Mouse (Mus musculus) activated CD4-positive, CD25-positive, alpha-beta regulatory T cell, adult 4 months (primary cell): ENCODE results near the gene Taf4. TPM values are rescaled to one million over a fixed set of nuclear protein-coding genes. Genes with fewer than 3 reads are reported as not detected.
A peak's percentile ranks its signal among the peaks of the same experiment; 100 is the strongest.

Experiments
- ATAC-seq: one replicate; pipeline ENCODE4 v1.8.0; 2017
- polyA plus RNA-seq, 2 experiments: library from polyadenylated mRNA; unstranded; fragments of 100-300 nt; shearing (Covaris generic); gene quantifications; one replicate each; pipeline ENCODE4 v1.2.1; 2017

The Taf4 gene
- polyA plus RNA-seq, 2 experiments from 2014 or later, result 4.5 to 6.5 TPM

DNA sequence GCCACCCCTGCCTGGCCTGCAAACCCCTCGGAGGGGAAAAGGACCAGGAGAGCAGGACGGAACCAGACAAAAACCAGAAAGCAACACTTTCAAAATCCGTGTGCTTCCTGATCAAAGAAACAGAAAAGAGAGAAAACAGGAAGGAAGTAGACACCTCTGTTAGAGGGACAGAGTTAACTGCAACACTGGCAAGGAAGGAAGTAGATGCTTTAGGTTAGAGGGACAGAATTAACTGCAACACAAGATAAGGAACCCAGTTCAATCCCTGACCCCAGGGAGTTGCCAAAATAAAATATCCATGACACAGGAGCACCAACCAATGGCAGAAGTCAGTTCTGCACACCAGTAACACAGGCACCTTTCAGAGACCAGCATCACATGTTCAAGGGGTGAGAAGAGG is 42.3 kb downstream of the Taf4 start:
- no peak for ATAC-seq

DNA sequence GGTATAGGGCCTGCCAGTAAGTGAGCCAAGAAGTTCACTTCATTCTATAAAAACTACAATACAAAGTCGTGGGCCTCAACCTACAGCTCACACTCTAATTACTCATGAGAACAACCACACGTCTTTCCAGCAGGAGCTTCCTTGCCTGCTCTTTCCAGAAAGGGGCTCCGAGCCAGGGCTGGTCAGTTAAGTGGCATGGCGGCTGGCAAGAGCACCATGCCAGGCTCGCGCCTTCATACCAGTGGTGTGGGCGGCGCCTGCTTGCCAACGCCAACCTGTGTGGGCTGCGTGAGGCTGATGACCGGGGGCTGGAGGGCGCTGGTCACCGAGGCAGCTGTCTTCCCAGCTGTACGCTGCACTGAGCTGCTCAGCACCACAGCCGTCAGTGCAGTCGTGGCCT is 44.7 kb downstream of the Taf4 start:
- ATAC-seq, result no peak

DNA sequence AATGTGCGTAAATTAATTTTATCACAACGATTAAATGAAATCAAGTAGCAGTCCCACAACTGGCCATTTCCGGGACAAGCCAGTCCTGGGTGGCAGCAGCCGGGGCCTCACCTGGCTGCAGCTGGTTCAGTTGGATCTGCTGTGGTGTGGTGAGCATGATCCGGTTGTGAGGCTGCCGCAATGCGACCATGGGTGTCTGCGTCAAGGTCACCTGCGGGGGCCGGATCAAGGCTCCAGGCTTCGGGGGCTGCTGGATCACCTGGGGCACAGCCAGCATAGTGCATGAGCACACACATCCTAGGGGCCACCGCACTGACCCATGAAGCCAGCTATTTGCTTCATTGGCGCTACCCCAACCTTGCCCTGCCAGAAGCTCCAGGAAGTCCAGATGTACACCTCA is 47.3 kb downstream of the Taf4 start:
- no peak for ATAC-seq

DNA sequence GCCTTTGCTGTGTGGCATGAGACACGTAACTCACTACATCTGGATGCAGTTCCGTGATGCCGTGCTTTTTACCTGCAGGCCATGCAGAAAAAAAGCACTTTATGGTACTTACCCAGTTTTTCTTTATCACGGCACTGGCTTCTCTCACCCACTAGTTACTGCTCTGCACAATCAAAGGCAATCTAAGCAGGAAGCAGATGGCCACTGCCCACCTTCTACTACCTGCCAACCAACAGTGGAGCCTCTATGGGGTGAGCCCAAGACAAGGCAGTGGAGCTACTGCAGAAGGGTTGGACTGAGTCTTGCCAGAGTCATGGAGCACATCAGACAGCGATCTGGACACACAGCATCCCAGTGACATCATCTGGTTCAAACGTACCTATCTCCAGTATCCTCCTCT is 52.4 kb downstream of the Taf4 start:
- no peak for ATAC-seq

DNA sequence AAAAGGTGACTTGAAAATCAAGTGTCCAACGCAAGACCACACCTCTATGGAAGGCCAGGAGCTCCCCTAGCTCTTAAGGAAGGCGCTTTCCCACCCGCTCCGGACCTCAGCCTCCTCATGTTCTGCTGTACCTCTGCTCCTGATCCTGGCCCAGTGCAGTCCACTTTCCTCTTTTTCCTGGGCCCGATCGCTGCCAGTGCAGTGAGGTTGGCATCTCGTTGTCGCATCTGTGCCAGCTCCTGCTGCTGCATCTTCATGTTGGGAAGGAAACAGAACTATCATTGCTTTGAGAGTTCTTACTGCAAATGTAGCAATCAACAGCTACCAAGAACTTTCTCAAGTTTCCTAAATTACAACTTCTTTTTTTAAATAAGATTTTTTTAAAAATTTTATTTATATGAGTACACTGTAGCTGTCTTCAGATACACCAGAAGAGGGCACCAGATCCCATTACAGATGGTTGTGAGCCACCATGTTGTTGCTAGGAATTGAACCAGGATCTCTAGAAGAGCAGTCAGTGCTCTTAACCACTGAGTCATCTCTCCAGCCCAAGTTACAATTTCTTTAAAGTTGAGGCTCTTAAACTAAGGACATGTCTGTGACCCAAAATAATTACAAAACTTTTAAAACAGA is 55.3 kb downstream of the Taf4 start:
- no peak for ATAC-seq

DNA sequence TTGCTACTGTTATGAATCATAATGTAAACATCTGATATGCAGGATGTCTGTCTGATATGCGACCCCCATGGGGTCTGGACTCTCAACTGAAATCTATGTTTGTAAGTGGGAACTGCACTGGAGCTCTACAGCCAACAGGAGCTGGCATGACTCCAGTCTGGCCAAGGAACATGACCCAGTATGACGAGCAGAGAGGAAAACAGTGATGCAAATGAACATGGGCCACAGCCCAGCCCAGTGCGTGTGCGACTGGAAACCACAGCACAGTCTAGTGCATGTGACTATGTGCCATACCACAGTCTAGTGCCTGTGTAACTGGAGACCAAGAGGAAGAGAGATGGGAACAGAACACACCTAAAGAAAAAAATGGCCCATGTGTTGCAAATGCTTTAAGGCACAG is 56.4 kb downstream of the Taf4 start:
- no peak for ATAC-seq

DNA sequence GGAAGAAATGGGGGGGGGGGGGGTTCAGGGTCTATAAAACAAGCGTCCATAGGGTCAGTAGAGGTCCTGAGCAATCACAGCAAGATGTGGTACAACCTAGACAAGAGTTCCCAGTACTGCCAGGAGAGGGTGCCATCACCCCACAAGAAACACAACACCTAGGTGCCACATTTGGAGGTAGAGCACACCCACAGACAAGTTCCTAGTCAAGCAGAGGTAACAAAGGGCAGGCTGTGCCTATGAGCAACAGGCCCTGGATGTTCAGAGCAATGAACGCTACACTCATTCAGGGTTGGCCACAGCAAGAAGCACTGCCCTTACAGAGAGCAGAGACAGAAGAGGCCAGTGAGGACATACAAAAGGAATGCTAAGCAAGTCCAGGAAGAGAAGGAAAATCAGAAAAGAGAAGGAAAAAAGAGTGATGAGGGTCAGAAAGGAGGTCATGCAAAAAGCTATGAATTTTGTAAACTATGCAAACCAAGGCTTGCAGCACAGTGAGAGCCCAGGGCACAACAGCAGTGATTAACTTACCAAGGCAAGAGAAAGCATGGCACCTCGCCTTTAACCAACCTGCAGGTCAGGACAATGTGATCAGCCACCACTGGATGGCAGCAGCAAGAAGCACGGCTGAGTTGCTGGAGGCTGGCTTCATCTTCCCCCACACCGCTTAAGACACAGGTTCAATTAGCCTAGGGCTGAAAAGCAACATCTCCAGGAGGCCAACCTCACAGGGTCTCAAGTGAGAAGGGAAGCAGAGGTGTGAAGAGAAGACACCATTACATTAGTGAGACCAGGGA is 59.4 kb downstream of the Taf4 start:
- ATAC-seq, result peak; percentile 86

DNA sequence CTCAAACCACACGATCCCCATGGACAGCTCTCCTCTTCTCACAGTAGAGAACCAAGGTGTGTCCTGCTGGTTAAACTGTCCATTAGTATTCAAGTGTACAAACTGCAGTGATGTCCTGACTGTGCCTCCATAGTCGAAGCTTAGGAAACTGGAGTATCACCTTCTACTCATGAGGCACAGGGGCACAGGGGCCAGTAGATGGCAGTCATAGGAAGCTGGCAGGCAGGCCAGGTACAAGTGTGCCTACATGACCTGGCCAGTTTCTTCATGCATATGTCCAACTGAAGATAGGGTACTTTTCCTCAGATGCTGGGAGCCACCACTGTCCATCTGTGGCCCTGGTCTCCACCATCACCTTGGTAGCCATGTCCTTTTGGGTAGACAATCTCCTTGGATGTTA is 62.2 kb downstream of the Taf4 start:
- no peak for ATAC-seq

DNA sequence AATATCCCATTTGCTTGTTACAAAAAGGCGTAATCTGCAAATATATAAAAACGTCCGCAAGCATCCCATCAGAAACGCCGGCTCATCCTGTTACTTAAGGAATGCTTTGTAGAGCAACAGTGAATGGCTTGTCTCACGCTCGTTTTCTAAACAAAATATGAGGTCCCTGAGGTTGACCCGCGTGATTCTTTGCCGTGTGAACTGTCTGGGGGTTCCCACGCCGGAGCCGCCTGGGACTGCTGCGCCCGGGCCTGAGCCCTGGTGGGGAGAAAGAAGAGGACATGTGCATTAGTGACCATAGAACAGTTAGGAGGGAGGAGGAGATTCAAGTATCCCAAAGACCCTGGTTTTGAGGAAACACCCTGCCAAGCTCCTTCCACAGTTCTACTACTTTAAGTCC is 63.1 kb downstream of the Taf4 start:
- ATAC-seq, result no peak

DNA sequence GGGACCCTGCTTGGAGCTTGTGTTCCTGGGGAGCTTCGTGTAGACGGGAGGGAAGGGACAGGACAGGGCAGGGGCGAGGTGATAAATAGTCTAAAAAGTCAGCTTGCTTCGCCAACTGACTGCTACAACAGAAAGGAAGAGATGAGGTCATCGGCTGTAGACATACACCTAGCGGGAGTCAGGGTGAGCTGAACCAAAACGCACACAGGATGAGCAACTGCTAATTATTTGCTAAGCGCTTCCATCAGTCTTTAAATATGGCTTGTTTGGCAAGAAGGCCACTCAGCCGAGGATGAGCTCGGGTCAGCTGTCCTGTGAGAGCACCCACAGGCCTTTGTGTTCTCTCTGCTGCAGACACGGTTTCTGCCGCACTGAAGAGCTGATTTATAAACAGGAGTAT is 63.5 kb downstream of the Taf4 start:
- ATAC-seq, result no peak

DNA sequence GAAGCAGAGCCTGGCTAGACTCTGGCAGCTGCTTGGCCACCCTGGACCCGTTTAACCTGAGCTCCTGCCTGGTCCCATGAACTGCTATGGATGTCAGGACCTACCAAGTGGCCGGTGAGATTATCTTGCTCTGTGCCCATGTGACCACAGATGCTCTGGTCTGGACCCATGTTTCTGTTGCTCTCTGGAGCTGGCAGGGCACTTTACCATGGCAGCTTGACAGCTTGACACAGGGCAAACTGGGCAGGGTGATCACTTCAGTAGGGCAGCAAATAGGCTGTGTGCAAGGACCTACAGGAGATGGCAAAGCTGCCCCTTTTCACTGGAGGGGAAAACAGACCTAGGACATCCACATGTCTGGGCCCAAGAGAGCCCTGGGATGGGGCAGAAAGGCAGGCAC is 79.5 kb downstream of the Taf4 start:
- ATAC-seq, result no peak

DNA sequence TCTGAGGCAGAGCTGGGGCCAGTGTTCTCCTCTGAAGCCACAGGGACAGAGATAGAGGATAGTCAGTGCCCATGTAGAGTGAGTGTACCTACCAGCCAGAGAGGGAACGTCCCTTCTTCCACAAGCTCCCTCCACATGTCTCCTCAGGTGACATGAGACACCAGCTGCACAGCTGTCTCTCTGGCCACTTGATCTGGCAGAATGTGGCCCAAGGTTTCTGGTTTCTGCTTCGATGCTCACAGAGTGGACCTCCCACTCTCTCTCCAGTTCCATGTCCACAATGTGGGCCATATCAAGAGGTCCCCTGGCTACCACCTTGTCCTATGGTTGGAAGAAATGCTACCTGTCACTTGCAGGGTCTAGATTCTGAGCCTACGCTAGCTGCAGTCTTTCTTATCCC is 85.4 kb downstream of the Taf4 start:
- ATAC-seq, result no peak

DNA sequence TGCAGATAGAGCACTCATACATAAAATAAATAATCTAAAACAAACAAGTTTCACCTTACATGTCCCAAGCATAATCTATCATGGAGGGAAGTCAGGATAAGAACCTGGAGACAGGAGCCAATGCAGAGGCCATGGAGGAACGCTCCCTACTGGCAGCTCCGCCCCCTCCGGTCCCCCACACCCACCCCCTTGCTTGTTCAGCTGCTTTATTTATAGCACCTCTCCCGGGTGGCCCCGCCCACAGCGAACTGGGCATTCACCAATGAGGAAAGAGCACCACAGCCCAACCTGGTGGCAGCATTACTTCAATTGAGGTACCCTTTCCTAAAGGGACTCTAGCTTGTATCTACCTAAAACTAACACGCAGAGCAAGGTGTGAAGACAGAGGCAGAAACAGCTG is 91.9 kb downstream of the Taf4 start:
- ATAC-seq, result no peak

DNA sequence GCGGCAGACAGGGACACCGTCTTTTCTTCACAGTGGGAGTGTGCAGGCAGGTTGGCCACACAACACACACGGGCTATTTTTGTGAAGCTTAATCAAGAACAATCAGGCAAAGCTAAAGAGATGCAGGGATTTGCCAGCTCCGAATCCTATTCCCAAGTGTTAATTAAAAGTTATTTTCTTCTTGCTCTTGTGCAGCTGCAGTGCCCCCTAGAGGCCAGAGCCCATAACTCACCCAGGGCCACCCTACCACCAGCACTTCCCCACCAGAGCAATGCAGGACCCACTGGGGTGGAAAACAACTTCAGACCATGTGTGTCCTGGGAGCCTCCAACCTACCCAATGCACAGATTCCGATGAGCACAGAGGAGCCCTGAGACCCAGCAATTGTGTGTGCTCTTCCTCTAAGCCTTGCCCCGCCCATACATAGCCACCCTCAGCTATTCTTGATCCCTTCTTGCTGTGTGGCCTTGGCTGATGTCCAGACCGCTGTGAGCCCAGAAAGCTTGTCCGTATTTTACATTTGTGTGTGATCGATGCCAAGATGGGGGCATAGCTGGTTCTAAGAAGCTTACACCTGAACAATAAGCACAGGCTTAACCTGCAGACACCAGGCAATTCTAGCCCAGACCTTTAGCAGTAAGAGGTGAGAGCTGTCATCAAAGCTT is 98.8 kb downstream of the Taf4 start:
- ATAC-seq, result no peak

DNA sequence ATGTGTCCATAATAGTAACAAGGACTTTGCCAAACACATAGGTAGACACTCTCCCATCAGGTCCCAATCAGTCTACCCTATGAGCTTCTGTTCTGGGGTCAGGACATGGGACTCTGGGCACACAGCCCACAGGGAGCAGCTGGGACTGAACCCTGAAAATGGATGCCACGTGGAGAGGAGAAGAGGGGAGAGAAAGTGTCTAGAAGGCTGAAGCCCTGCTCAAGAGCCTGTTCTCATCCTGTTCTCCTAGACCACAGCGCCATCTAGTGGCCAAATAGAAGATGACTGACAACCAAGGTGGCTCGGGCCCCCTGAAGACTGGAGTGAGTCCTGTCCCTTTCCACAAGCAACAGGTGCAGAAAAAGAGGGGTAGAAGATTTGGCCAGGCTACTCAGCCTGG is 101.3 kb downstream of the Taf4 start:
- no peak for ATAC-seq

DNA sequence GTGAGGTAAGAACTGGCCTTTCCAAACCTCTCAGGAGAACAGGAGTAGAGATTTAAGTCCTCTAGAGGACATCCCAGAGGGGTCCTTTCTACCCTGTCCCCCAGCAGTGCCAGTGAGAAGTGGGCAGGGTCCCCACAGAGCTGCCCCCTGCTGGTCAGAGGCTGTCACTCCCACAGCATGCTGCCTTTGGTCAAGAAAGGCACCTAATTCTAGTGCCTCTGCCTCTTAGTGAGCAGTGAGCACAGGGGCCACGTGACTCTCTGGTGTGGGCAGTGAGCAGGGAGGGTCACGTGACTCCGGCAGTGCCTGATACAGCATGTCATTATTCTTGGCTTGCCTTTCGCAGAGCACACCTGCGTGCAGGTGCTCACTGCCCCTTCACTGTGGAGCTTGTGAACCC is 103.1 kb downstream of the Taf4 start:
- ATAC-seq, result no peak

DNA sequence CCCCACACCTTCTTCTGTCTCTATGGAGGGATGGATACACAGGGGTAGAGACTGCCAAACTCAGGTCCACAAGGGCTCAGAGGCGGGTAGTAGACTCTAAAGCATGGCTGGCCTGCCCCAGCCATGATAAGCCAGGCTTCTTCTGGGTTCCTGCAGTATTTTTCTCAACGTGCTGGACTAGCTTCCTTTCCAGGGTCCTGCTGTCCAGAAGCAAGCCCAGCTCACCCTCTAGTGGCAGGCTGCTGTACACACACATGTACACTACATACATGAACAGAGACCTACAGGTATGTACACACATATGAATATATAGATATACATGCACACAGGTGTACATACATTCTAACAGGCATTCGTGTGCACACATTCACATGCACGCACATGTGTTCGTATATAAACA is 103.7 kb downstream of the Taf4 start:
- ATAC-seq, result no peak

DNA sequence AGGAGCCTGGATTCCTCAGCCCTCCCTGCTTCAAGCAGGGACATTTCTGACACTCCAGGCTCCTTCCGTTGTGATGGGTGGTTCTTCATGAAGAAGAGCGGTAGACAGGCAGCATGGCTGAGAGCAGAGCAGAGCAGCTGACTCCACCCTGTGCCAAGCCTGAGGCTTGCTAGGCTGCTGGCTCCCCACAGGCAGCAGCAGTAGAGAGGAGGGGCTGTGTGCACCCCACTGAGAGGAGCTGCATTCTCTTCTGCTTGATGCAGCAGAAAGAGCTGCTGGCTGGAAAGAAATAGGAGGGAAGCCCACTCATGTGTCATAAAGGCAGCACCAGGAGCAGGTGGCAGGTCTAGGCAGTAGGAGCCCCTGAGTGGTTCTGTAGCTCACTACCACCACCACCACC is 106.6 kb downstream of the Taf4 start:
- no peak for ATAC-seq

DNA sequence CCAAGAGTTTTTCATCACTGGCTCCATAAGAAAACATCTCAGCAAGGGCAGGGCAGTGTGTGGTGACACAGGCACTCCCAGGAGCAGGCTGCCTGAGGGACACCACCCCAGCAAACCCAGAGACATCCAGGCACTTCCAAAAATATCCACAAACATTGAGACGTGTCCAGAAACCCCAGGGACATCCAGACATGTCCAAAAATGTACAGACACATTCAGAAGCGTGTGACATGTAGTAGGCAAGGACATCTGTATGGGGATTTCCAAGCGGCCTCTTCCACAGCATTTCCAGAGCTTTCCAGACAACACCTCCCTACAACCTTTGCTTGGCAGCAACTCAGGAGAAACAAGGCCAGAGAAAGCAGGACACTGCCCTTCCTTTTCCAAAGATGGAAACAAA is 108.8 kb downstream of the Taf4 start:
- ATAC-seq, result no peak

DNA sequence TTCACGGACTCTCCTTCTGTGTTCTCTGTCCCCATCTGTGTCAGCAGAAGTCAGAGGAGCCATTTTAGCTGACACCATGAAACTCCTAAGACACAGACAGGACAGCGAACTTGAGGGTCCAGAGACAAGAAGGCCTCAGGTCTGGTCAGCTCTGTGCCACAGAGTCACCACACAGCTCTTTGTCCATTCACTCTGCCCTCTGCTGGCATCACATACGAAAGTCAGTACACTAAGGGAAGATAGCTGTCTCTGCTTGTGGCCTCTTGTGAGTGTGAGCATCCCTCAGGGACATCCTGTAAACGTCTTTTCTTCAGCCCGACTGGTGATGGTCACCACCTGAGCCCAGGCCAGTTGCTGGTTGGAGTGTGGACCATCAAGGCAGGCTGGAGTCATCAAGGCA is 111.3 kb downstream of the Taf4 start:
- no peak for ATAC-seq

DNA sequence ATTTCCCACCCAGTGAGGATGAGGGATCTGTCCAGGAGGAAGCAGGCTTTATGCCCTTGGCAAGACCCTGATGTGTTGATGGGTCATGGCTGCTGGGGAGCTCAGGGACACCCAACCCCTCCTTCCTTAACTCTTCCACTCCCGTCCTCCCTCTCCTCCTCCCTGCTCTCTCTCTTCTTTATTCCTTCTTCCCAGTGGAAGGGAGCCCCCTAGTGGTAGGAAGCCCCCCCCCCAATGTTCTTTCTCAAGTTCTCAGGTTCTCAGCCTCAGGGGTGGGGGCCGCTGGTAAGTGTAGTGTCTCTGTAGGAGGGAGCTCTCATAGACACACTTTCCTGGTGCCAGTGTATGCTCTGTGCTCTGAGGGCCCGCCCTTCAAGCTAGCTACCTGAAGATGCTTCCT is 113.2 kb downstream of the Taf4 start:
- no peak for ATAC-seq

DNA sequence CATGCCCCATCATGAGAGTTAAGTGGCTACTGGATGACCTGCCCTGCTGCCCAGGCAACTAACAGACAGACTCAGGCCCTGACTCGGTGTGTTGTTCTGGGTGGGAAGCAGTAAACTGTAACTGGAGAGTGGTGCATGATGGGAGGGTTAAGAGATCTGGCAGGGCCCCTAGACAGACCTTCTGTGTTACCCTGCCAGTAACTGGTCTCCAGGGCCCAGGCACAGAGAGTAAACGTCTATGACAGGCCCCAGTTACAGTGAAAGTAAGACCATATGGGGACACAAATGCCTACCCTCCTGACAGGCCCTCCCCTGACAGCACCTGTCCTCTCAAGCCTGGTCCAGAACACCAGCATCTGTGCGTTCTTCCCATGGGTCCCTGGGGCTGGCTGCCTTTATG is 113.8 kb downstream of the Taf4 start:
- no peak for ATAC-seq
